Mouse (Mus musculus) embryonic fibroblast, embryonic 13.5 days (primary cell): ENCODE measurements at regions not wholly inside any gene's neighbourhood (a gene's known extent, or its start where the extent isn't known, plus 50 kb on each side); places are given as distances from the start of the nearest gene placed in this dataset.

Source experiments
- CTCF ChIP-seq: IDR thresholded peaks from 2 replicates; pipeline ENCODE4 v1.5.1; 2011; ENCODE audit warnings: mild to moderate bottlenecking, control low read depth, low read length, moderate library complexity, borderline replicate concordance; ENCODE audit not compliant: insufficient read depth
- POLR2A ChIP-seq: IDR thresholded peaks from 2 replicates; pipeline ENCODE4 v1.6.1; 2011; ENCODE audit warnings: low read depth, mild to moderate bottlenecking, control low read depth, low read length, moderate library complexity

DNA sequence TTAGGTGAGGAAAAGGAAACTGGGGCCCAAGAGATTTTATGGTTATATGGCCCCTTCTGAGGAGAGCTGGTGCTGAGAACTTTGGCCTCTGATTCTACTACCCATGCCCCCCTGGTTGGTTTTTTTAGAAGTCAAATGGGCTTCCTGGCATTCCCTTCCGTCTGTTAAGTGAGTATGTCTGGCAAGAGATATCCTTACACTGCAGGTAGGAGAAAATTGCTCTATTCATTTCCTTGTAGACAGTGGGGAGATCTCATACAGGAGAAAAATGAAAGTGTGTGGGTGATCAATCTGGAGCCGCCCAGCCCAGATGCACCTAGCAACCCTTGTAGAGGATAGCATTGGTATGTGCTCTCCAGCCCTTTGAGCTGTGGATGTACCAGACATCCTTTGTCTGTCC, 418.5 kb downstream of the Adra2a start:
- no peak for TF ChIP-seq POLR2A
- TF ChIP-seq CTCF = no peak
